Mouse (Mus musculus) liver, embryonic 16.5 days (tissue): ENCODE results near the gene Plce1. TPM values are rescaled to one million over a fixed set of nuclear protein-coding genes. Genes with fewer than 3 reads are reported as not detected.

Source experiments
- ATAC-seq: fragments of 200-750 bp; cut with Nextera tagmentation; 2 replicates; pipeline ENCODE4 v1.8.0; 2017; ENCODE audit warnings: low read depth, mild to moderate bottlenecking, moderate number of reproducible peaks, moderate library complexity
- H3K27ac ChIP-seq: fragments of 300-500 bp; sonication (generic); 2 replicates; pipeline ENCODE4 v1.5.1; 2014; ENCODE audit warnings: mild to moderate bottlenecking, low read length
- H3K27me3 ChIP-seq: fragments of 300-500 bp; sonication (generic); 2 replicates; pipeline ENCODE4 v1.6.1; 2014; ENCODE audit warnings: low read depth, low read length, mixed read lengths; ENCODE audit not compliant: control insufficient read depth, insufficient read depth
- H3K36me3 ChIP-seq: fragments of 300-500 bp; sonication (generic); 2 replicates; pipeline ENCODE4 v1.6.1; 2014; ENCODE audit warnings: mild to moderate bottlenecking; ENCODE audit not compliant: control insufficient read depth, insufficient read depth
- H3K4me1 ChIP-seq: fragments of 300-500 bp; sonication (generic); 2 replicates; pipeline ENCODE4 v1.6.1; 2014; ENCODE audit warnings: low read depth, low read length, mixed read lengths; ENCODE audit not compliant: control insufficient read depth
- H3K4me2 ChIP-seq: fragments of 300-500 bp; sonication (generic); 2 replicates; pipeline ENCODE4 v1.6.1; 2014; ENCODE audit warnings: low read depth, low read length, mixed read lengths
- H3K4me3 ChIP-seq: fragments of 300-500 bp; sonication (generic); 2 replicates; pipeline ENCODE4 v1.5.1; 2014; ENCODE audit warnings: low read depth, mild to moderate bottlenecking, low read length
- H3K9ac ChIP-seq: fragments of 300-500 bp; sonication (generic); 2 replicates; pipeline ENCODE4 v1.6.1; 2014; ENCODE audit warnings: low read depth, low read length
- H3K9me3 ChIP-seq: fragments of 300-500 bp; sonication (generic); replicated peaks from 2 replicates; pipeline ENCODE4 v1.6.1; 2016; ENCODE audit warnings: low read length; ENCODE audit not compliant: control insufficient read depth
- WGBS: fragments of 180-500 bp; shearing (Covaris S2); extraction: QIAGEN DNeasy Blood & Tissue Kit; methylation state at CpG from one replicate; pipeline ENCODE4 v1.1.7; 2014; ENCODE audit not compliant: insufficient replicate concordance; 5-methylcytosine and 5-hydroxymethylcytosine counted together
- polyA plus RNA-seq: library from polyadenylated mRNA; unstranded; fragments of >200 nt; fragmentation: Nextera tagmentation; extraction: Ambion mirVana; gene quantifications from 2 replicates; pipeline ENCODE4 v1.2.1, GENCODE M21; 2015

The Plce1 gene
- polyA plus RNA-seq, 1 experiment from 2014 or later: 0.68 TPM

DNA sequence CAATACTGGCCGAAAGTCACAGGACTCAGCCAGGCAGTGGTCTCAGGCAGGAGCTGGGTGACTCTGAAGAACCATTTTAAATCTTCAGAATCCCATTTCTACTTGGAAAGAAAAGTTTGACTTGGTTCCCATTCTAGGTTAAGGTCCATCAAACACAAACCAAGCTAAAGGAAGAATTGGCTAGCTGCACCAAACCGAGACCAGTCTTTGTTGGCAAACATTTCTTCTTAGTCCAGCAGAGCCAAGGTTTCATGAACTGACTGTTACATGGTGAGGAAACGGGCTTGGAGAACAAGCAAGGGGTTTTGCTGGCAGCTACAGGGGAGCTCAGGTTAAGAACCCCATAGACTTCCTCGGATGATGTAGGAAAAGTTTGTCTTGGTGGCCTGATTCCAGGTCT is 212.9 kb downstream of the Plce1 start:
- Histone ChIP-seq H3K27me3 (no peaks in the 10 kb centered on the region), H3K4me1 (no peaks in the 10 kb centered on the region), H3K4me2 (no peak overlapping the region), H3K9ac (no peak overlapping the region), H3K9me3 (no peaks in the 10 kb centered on the region), H3K4me3 (no peak overlapping the region), H3K27ac (no peak overlapping the region), H3K36me3 (no peaks in the 10 kb centered on the region)
- no peak for ATAC-seq
- WGBS: 50% methylated on average over 4 of the region's 4 CpGs

- Histone ChIP-seq H3K36me3 (no peaks in the 10 kb centered on the region), H3K27me3 (no peaks in the 10 kb centered on the region), H3K9me3 (no peaks in the 10 kb centered on the region), H3K27ac (no peak overlapping the region), H3K4me2 (no peak overlapping the region), H3K4me1 (no peaks in the 10 kb centered on the region), H3K9ac (no peak overlapping the region), H3K4me3 (no peak overlapping the region)
- ATAC-seq: no peak
- 68% methylated on average over 8 of the region's 8 CpGs for WGBS
These were observed 220.9 kb downstream of the Plce1 start for GRCm38 (mm10) chr19:38701776-38702175.

GRCm38 (mm10) chr19:38704742-38705141 is 223.8 kb downstream of the Plce1 start:
- no peak for ATAC-seq
- no peaks in the 10 kb centered on the region for H3K36me3 ChIP-seq
- no peaks in the 10 kb centered on the region for H3K4me1 ChIP-seq
- WGBS: 58% methylated on average over 3 of the region's 3 CpGs
- no peak overlapping the region for H3K4me2 ChIP-seq
- no peak overlapping the region for H3K9ac ChIP-seq
- no peaks in the 10 kb centered on the region for H3K27me3 ChIP-seq
- no peak overlapping the region for H3K4me3 ChIP-seq
- no peak overlapping the region for H3K27ac ChIP-seq
- no peaks in the 10 kb centered on the region for H3K9me3 ChIP-seq

DNA sequence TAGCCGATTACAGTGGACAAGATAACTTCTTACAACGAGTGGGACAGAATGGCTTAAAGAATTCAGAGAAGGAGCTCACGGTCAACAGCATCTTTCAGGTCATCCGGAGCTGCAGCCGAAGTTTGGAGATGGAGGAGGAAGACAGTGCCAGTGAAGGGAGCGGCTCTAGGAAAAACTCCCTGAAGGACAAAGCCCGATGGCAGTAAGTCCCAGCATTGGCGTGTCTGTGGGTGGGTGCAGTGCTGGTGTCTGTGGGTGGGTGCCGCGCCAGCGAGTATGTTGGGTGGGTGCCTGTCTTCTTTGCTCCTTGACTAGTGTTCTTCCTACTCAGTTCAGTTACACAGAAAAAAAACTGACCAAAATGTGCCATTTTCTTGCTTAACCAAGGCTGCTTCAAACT is 224.3 kb downstream of the Plce1 start:
- Histone ChIP-seq H3K4me3 (no peak overlapping the region), H3K4me2 (no peak overlapping the region), H3K4me1 (no peaks in the 10 kb centered on the region), H3K9me3 (no peaks in the 10 kb centered on the region), H3K27me3 (no peaks in the 10 kb centered on the region), H3K9ac (no peak overlapping the region), H3K36me3 (no peaks in the 10 kb centered on the region), H3K27ac (no peak overlapping the region)
- WGBS: 71% methylated on average over 11 of the region's 11 CpGs
- no peak for ATAC-seq

DNA sequence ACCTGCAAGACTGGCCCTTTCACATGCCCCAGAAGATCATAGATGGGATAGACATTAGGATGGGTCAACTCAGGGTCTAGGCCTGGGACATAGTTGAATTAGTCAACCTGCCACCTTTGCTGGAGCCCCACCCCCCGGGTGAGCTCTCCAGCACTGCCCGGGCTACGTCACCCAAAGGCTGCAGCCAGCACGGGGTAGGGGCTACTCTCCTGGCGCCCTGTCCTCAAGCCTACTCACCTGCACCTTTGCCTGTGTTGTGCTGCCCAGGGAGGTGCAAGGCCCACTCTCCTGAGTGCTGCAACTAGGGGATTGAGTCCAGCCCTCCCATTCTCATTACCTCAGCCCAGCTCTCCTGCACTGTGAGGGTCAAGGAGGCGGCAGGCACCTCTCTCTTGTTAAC is 225.5 kb downstream of the Plce1 start:
- H3K4me1 ChIP-seq: no peaks in the 10 kb centered on the region
- WGBS: 73% methylated on average over 6 of the region's 6 CpGs
- H3K27ac ChIP-seq: no peak overlapping the region
- H3K36me3 ChIP-seq: no peaks in the 10 kb centered on the region
- no peak overlapping the region for H3K4me3 ChIP-seq
- no peaks in the 10 kb centered on the region for H3K27me3 ChIP-seq
- H3K4me2 ChIP-seq: no peak overlapping the region
- H3K9ac ChIP-seq: no peak overlapping the region
- ATAC-seq: no peak
- no peaks in the 10 kb centered on the region for H3K9me3 ChIP-seq

DNA sequence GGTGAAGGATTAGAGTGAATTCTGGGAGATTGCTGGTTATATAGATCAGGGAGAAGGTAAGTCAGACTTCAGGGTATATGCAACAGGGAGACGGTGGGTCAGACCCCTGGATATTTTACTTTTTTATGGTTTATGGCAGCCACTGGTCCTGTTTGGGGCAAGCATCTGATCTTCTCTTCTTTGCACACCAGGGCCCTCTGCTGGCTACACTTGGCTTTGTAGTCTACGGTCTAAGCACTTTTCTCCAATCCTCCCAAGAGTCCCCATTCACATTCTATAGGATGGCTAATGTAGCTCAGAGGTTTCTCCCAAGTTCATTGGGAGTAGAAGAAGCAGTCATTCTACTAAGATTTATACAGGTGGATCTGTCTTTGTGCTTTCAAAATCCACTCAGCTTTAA is 228.5 kb downstream of the Plce1 start:
- H3K27ac ChIP-seq: no peak overlapping the region
- H3K4me3 ChIP-seq: no peak overlapping the region
- no peaks in the 10 kb centered on the region for H3K4me1 ChIP-seq
- WGBS: 71% methylated on average over 2 of the region's 2 CpGs
- H3K27me3 ChIP-seq: no peaks in the 10 kb centered on the region
- no peak overlapping the region for H3K9ac ChIP-seq
- no peaks in the 10 kb centered on the region for H3K9me3 ChIP-seq
- ATAC-seq: no peak
- no peaks in the 10 kb centered on the region for H3K36me3 ChIP-seq
- no peak overlapping the region for H3K4me2 ChIP-seq

- Histone ChIP-seq H3K27me3 (no peaks in the 10 kb centered on the region), H3K9me3 (no peaks in the 10 kb centered on the region), H3K36me3 (no peaks in the 10 kb centered on the region), H3K9ac (no peak overlapping the region), H3K4me2 (no peak overlapping the region), H3K27ac (no peak overlapping the region), H3K4me1 (no peaks in the 10 kb centered on the region), H3K4me3 (no peak overlapping the region)
- WGBS: 75% methylated on average over 4 of the region's 4 CpGs
- no peak for ATAC-seq
These were observed 240.9 kb downstream of the Plce1 start for GRCm38 (mm10) chr19:38721808-38722207.

DNA sequence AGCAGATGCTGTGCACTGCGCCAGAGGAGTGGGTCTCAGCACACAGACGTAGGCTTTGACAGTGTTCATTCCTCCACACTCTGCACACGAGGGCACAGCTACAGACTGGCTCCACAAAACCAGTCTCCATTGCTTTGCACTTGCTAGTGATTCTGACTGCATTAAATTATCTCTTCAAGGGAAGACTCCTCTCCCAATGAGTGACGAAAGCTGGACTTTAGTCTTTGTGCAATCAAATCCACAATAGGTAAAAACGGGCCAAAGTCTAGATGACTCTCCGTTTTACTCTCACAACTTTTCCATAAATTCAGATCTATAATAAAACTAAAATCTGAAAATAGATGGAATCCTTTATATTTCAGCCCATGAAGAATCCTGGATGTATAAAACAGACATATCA is 242.1 kb downstream of the Plce1 start:
- Histone ChIP-seq H3K9me3 (no peaks in the 10 kb centered on the region), H3K27ac (no peak overlapping the region), H3K4me1 (no peaks in the 10 kb centered on the region), H3K4me3 (no peak overlapping the region), H3K36me3 (no peaks in the 10 kb centered on the region), H3K4me2 (no peak overlapping the region), H3K9ac (no peak overlapping the region), H3K27me3 (no peaks in the 10 kb centered on the region)
- 54% methylated on average over 6 of the region's 6 CpGs for WGBS
- no peak for ATAC-seq

DNA sequence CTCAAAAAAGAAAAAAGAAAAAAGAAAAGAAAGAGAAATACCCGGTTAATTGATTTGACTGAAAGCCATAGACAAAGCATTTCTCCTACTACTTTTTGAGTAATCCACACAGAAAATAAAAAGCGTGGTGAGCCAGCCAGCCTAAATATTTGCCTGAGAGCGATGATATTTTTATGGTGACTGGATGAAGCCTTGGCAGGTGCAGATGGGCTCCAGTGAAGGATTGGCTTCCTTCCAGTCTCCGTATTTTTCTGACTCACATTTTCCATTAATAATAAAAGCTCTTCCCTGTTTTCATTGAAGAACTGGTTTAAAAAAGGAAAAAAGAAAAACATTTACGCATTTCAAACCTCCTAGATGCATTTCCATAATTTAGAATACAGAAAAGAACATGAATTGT is 243.1 kb downstream of the Plce1 start:
- Histone ChIP-seq H3K27ac (no peak overlapping the region), H3K4me2 (no peak overlapping the region), H3K27me3 (no peaks in the 10 kb centered on the region), H3K9ac (no peak overlapping the region), H3K36me3 (no peaks in the 10 kb centered on the region), H3K9me3 (no peaks in the 10 kb centered on the region), H3K4me3 (no peak overlapping the region), H3K4me1 (no peaks in the 10 kb centered on the region)
- WGBS: 57% methylated on average over 5 of the region's 5 CpGs
- no peak for ATAC-seq

- Histone ChIP-seq H3K9ac (no peak overlapping the region), H3K9me3 (no peaks in the 10 kb centered on the region), H3K36me3 (no peaks in the 10 kb centered on the region), H3K4me1 (no peaks in the 10 kb centered on the region), H3K4me2 (no peak overlapping the region), H3K27me3 (no peaks in the 10 kb centered on the region), H3K27ac (no peak overlapping the region), H3K4me3 (no peak overlapping the region)
- 37% methylated on average over 6 of the region's 6 CpGs for WGBS
- ATAC-seq: no peak
These were observed 247.9 kb downstream of the Plce1 start for GRCm38 (mm10) chr19:38728842-38729241.
